Mouse (Mus musculus): ENCODE data around the gene Zfp523. TPM values are rescaled to one million over a fixed set of nuclear protein-coding genes. Genes with fewer than 3 reads are reported as not detected.
"Not testable (repeated sequence)": the region's sequence is repeated elsewhere in the genome, so short reads cannot be mapped to it uniquely, and the experiment has no call there.

Zfp523 gene
- polyA plus RNA-seq, 1 experiment from 2014 or later, result 37.3 TPM

DNA sequence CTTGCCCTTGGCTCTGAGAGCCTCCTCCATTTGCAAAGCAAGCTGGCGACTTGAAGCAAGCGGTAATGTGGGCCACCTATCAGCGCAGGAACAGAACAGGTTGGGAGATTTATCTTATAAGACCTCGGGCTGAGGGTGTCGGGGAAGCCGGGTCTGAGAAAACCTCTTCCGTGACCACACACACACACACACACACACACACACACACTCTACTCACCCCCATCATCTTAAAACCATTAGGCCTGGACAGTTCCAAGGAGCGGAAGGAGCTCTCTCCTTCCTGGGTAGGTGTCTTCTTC is 31.3 kb downstream of the Zfp523 start:
- Histone ChIP-seq H3K4me1 (ENCODE audit: control insufficient read depth, insufficient read depth, low read length) (peaks cover 12% of the 10 kb centered on the region; the same call in 1 of the 2 replicates), H3K9me3 (ENCODE audit: control insufficient read depth, low read depth, low read length) (no peaks in the 10 kb centered on the region), H3K4me2 (replicated peaks; ENCODE audit: low read depth, low read length) (peak overlapping the region; percentile 71), H3K27ac (ENCODE audit: low read length) (no peak overlapping the region), H3K9ac (replicated peaks; ENCODE audit: low read depth, low read length) (peak overlapping the region; percentile 38), H3K4me3 (ENCODE audit: low read depth, low read length) (peak overlapping the region; percentile 28; the same call in 1 of the 2 replicates), H3K36me3 (ENCODE audit: control insufficient read depth, insufficient read depth, low read length) (peaks cover 6% of the 10 kb centered on the region; the same call in 1 of the 2 replicates), H3K27me3 (ENCODE audit: control insufficient read depth, insufficient read depth, low read length) (no peaks in the 10 kb centered on the region)
- ATAC-seq (ENCODE audit: insufficient number of reproducible peaks, insufficient read depth, low FRiP score, low read depth), result no peak
- WGBS, result 71% methylated on average over 8 of the region's 8 CpGs

DNA sequence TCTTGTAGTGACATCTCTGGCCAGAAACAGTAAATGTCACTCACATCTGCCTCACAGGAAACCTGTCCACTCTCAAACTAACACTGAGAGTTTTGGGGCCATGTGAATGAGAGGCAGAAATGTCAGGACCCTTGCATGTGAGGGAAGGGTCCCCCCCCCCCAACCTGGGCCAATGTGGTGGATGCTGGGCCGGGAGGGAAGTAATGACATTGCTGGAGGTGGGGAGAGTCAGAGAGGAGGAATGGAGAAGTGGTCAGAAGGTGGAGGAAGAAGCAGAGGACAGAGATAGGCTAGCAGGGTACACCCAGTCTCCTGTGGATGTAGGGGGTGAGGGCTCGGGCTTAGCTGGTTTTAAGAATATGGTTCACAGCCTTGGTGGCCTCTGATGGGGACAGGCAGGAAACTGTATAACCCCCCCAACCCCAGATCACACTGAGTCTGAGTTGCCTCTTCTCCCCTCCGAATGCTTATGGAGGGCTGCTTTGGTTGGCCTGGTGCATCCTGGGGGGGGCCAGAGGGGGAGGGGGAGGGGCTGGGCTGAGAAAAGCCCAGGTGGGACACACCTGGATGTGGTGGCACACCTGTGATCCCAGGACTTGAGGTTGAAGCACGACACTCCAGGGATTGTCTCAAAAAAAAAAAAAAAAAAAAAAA is 32.7 kb downstream of the Zfp523 start:
- no peak for ATAC-seq (ENCODE audit: insufficient number of reproducible peaks, insufficient read depth, low FRiP score, low read depth)
- 66% methylated on average over 4 of the region's 4 CpGs for WGBS
- Histone ChIP-seq H3K4me3 (ENCODE audit: low read depth, low read length) (no peak overlapping the region), H3K9me3 (ENCODE audit: control insufficient read depth, low read depth, low read length) (no peaks in the 10 kb centered on the region), H3K4me2 (replicated peaks; ENCODE audit: low read depth, low read length) (no peak overlapping the region), H3K27me3 (ENCODE audit: control insufficient read depth, insufficient read depth, low read length) (no peaks in the 10 kb centered on the region), H3K36me3 (ENCODE audit: control insufficient read depth, insufficient read depth, low read length) (peaks cover 6% of the 10 kb centered on the region; the same call in 1 of the 2 replicates), H3K4me1 (ENCODE audit: control insufficient read depth, insufficient read depth, low read length) (peaks cover 12% of the 10 kb centered on the region; the same call in 1 of the 2 replicates), H3K9ac (replicated peaks; ENCODE audit: low read depth, low read length) (no peak overlapping the region), H3K27ac (ENCODE audit: low read length) (no peak overlapping the region)

DNA sequence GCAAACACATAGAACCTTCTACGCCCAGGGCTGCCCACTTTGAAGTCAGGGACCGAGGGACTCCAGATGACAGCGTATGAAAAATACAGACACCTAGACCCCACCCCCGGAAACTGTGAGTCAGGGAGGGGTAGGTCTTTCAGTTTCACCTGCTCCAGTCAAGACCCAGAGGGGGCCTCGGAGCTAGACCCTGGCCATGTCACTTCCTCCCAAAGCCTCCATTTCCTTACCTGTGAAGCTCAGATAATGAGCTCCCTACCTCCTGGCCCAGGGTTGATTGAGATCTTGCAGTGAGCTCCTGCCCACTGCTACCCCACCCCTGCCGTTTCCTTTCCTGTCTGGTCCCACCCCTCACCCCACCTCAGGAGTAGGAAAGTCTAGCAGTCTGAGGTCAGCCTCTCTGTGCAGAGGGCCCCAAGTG is 35.0 kb downstream of the Zfp523 start:
- no peaks in the 10 kb centered on the region for H3K36me3 ChIP-seq (ENCODE audit: control insufficient read depth, insufficient read depth, low read length)
- H3K4me3 ChIP-seq (ENCODE audit: low read depth, low read length), result no peak overlapping the region
- H3K9me3 ChIP-seq (ENCODE audit: control insufficient read depth, low read depth, low read length), result no peaks in the 10 kb centered on the region
- ATAC-seq (ENCODE audit: insufficient number of reproducible peaks, insufficient read depth, low FRiP score, low read depth), result no peak
- no peak overlapping the region for H3K9ac ChIP-seq (replicated peaks; ENCODE audit: low read depth, low read length)
- WGBS, result 61% methylated on average over 6 of the region's 6 CpGs
- H3K27ac ChIP-seq (ENCODE audit: low read length), result no peak overlapping the region
- H3K4me1 ChIP-seq (ENCODE audit: control insufficient read depth, insufficient read depth, low read length), result peaks cover 12% of the 10 kb centered on the region; the same call in 1 of the 2 replicates
- H3K4me2 ChIP-seq (replicated peaks; ENCODE audit: low read depth, low read length), result no peak overlapping the region
- H3K27me3 ChIP-seq (ENCODE audit: control insufficient read depth, insufficient read depth, low read length), result no peaks in the 10 kb centered on the region

DNA sequence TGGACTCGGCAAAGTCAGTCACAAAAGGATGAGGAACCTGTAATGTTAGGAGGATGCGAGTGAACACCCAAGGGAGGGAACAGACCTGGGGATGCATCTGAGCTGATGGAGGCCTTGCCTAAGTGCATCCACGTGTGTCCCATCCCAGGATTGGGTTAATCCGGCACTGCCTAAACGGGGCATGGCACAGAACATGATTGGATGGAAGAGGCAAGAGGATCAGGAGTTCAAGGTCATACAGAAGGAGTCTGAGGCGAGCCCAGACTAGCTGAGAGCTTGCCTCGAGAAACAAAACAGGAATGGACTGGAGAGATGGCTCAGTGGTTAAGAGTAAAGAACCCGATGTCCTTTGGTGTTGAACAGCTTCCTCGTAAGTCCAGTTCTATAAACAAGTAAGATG is 35.5 kb downstream of the Zfp523 start:
- Histone ChIP-seq H3K4me2 (replicated peaks; ENCODE audit: low read depth, low read length) (no peak overlapping the region), H3K4me3 (ENCODE audit: low read depth, low read length) (no peak overlapping the region), H3K4me1 (ENCODE audit: control insufficient read depth, insufficient read depth, low read length) (peaks cover 12% of the 10 kb centered on the region; the same call in 1 of the 2 replicates), H3K9ac (replicated peaks; ENCODE audit: low read depth, low read length) (no peak overlapping the region), H3K27ac (ENCODE audit: low read length) (no peak overlapping the region), H3K36me3 (ENCODE audit: control insufficient read depth, insufficient read depth, low read length) (no peaks in the 10 kb centered on the region), H3K27me3 (ENCODE audit: control insufficient read depth, insufficient read depth, low read length) (no peaks in the 10 kb centered on the region), H3K9me3 (ENCODE audit: control insufficient read depth, low read depth, low read length) (no peaks in the 10 kb centered on the region)
- WGBS, result 56% methylated on average over 9 of the region's 9 CpGs
- ATAC-seq (ENCODE audit: insufficient number of reproducible peaks, insufficient read depth, low FRiP score, low read depth), result no peak

DNA sequence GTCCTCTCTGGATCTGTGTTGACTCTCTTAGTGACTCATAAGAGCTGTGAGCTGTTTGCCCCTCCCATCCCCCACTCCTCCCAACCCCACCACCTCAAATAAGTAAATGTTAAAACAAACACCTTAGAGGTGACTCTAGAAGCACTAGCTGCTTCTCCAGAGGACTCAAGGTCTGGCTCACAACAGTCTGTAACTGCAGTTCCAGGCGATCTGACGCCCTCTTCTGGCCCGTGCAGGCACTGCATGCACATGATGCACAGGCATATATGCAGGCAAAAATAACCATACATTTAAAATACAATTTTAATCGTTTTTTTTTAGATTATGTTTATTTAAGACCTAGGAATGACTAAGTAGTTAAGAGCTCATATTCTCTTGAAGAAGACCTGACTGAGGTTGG is 36.3 kb downstream of the Zfp523 start:
- Histone ChIP-seq H3K27me3 (ENCODE audit: control insufficient read depth, insufficient read depth, low read length) (no peaks in the 10 kb centered on the region), H3K4me3 (ENCODE audit: low read depth, low read length) (no peak overlapping the region), H3K36me3 (ENCODE audit: control insufficient read depth, insufficient read depth, low read length) (no peaks in the 10 kb centered on the region), H3K4me1 (ENCODE audit: control insufficient read depth, insufficient read depth, low read length) (peaks cover 14% of the 10 kb centered on the region; the same call in 1 of the 2 replicates), H3K9me3 (ENCODE audit: control insufficient read depth, low read depth, low read length) (no peaks in the 10 kb centered on the region), H3K4me2 (replicated peaks; ENCODE audit: low read depth, low read length) (no peak overlapping the region), H3K27ac (ENCODE audit: low read length) (no peak overlapping the region), H3K9ac (replicated peaks; ENCODE audit: low read depth, low read length) (no peak overlapping the region)
- peak; percentile 28; the same call in 1 of the 2 replicates for ATAC-seq (ENCODE audit: insufficient number of reproducible peaks, insufficient read depth, low FRiP score, low read depth)
- WGBS, result 24% methylated on average over 4 of the region's 4 CpGs

DNA sequence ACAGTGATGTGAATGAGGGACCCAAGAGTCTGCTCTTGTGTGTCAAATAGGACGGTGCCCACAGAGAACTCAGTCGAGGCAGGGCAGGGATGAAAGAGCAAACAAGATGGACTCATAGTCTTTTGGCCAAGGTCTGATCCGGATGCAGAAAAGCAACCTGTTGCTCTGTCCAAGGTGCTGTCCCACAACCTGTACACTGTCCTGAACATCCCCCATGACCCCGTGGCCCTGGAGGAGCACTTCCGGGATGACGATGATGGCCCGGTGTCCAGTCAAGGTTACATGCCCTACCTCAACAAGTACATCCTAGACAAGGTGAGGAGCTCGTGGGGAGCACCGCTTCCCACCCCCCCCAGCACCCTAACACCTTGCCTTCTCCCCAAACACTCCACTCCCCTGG is 39.9 kb downstream of the Zfp523 start:
- H3K9me3 ChIP-seq (ENCODE audit: control insufficient read depth, low read depth, low read length), result no peaks in the 10 kb centered on the region
- ATAC-seq (ENCODE audit: insufficient number of reproducible peaks, insufficient read depth, low FRiP score, low read depth), result no peak
- WGBS, result 84% methylated on average over 9 of the region's 9 CpGs
- peaks cover 10% of the 10 kb centered on the region; the same call in 1 of the 2 replicates for H3K4me1 ChIP-seq (ENCODE audit: control insufficient read depth, insufficient read depth, low read length)
- no peak overlapping the region for H3K4me2 ChIP-seq (replicated peaks; ENCODE audit: low read depth, low read length)
- H3K27ac ChIP-seq (ENCODE audit: low read length), result no peak overlapping the region
- no peak overlapping the region for H3K9ac ChIP-seq (replicated peaks; ENCODE audit: low read depth, low read length)
- H3K4me3 ChIP-seq (ENCODE audit: low read depth, low read length), result no peak overlapping the region
- no peaks in the 10 kb centered on the region for H3K36me3 ChIP-seq (ENCODE audit: control insufficient read depth, insufficient read depth, low read length)
- H3K27me3 ChIP-seq (ENCODE audit: control insufficient read depth, insufficient read depth, low read length), result no peaks in the 10 kb centered on the region

DNA sequence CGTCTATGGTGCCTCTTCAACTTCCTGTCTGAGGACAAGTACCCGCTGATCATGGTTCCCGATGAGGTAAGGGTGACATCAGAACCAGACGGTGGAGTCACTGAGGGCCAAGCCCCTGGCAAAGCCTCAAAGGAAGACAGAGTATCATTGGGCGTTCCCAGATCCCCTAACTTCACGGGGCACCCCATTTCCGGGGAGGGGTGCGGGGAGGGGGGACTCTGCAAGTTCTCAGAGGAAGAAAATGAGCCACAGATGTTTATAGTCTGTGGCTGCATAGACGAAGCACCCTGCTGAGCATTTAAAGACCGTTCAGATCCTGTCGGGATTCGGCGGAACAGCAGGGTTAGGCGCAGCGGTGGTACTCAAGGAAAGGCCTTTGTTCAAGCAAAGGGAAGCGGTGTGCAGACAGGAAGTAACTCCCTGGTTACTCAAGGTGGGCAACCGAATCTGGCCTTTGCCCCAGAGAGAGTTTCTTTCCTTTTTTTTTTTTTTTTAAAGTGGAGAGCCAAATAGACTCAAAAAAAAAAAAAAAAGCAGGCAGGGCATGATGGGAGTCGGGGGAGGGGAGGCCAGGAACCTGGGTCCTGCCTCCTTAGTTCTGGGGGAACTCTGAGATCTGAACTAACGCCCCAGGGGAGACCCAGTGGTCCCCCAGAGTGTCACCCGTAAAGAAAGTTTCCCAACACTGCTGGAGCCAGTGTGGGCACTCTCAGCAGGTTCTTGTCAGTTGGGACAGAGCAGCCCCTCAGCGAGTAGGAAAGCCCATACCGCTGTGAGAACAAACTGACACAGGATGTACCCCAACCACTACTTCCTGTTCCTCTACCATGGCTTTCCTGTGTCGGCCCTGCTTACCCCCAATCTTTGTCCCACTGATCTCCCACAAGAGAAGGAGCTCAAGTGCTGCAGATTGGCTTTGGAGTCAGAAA is 41.1 kb downstream of the Zfp523 start:
- Histone ChIP-seq H3K9ac (replicated peaks; ENCODE audit: low read depth, low read length) (no peak overlapping the region), H3K36me3 (ENCODE audit: control insufficient read depth, insufficient read depth, low read length) (no peaks in the 10 kb centered on the region), H3K27me3 (ENCODE audit: control insufficient read depth, insufficient read depth, low read length) (no peaks in the 10 kb centered on the region), H3K4me1 (ENCODE audit: control insufficient read depth, insufficient read depth, low read length) (peaks cover 8% of the 10 kb centered on the region; the same call in 1 of the 2 replicates), H3K4me3 (ENCODE audit: low read depth, low read length) (no peak overlapping the region), H3K27ac (ENCODE audit: low read length) (no peak overlapping the region), H3K9me3 (ENCODE audit: control insufficient read depth, low read depth, low read length) (no peaks in the 10 kb centered on the region), H3K4me2 (replicated peaks; ENCODE audit: low read depth, low read length) (no peak overlapping the region)
- 27% methylated on average over 23 of the region's 23 CpGs for WGBS
- no peak for ATAC-seq (ENCODE audit: insufficient number of reproducible peaks, insufficient read depth, low FRiP score, low read depth)

DNA sequence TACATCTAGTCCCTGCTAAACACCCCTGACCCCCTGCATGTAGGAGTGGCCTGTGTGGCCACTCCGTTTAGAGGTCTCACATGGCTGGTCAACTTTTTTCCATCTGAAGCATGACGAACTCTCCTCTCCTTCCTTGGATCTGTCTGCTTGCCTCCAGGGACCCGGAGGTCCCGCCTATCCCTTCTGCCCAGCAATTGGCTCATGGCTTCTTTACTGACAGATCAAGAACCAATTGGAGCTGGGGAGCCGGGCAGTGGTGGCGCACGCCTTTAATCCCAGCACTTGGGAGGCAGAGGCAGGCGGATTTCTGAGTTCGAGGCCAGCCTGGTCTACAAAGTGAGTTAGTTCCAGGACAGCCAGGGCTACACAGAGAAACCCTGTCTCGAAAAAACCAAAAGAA is 45.5 kb downstream of the Zfp523 start:
- H3K9ac ChIP-seq (replicated peaks; ENCODE audit: low read depth, low read length); H3K36me3 ChIP-seq (ENCODE audit: control insufficient read depth, insufficient read depth, low read length); H3K4me2 ChIP-seq (replicated peaks; ENCODE audit: low read depth, low read length); H3K4me3 ChIP-seq (ENCODE audit: low read depth, low read length); ATAC-seq (ENCODE audit: insufficient number of reproducible peaks, insufficient read depth, low FRiP score, low read depth); H3K27me3 ChIP-seq (ENCODE audit: control insufficient read depth, insufficient read depth, low read length); H3K27ac ChIP-seq (ENCODE audit: low read length); H3K9me3 ChIP-seq (ENCODE audit: control insufficient read depth, low read depth, low read length): not testable (repeated sequence)
- WGBS, result 93% methylated on average over 10 of the region's 10 CpGs
- H3K4me1 ChIP-seq (ENCODE audit: control insufficient read depth, insufficient read depth, low read length), result peaks cover 12% of the 10 kb centered on the region; the same call in 1 of the 2 replicates

Data from stomach, embryonic 14.5 days (tissue).